Mouse (Mus musculus): Measurements from ENCODE around the gene Hnrnpf.

GRCm38 (mm10) chr6:117903836-117904235 lies 3.7 kb downstream of the Hnrnpf start:
- TF ChIP-seq CTCF (conservative IDR thresholded peaks at IDR 0.05; ENCODE audit: insufficient read depth, insufficient read length, low read depth, low read length) (no peak), POLR2A (IDR thresholded peaks at IDR 0.05; ENCODE audit: low read depth, low read length) (no peak)

Data from kidney, adult 2 months (tissue).